Mouse (Mus musculus) ES-E14 (cell line): ENCODE results near the gene Snai3.

Source experiments
- CHD2 ChIP-seq: IDR thresholded peaks from 2 replicates; pipeline ENCODE4 v1.6.1; 2014; ENCODE audit warnings: mild to moderate bottlenecking, low read depth, low read length, inconsistent platforms
- HCFC1 ChIP-seq: IDR thresholded peaks from 2 replicates; pipeline ENCODE4 v1.6.1; 2012; ENCODE audit warnings: low read length, inconsistent platforms, borderline replicate concordance; ENCODE audit not compliant: insufficient read depth

DNA sequence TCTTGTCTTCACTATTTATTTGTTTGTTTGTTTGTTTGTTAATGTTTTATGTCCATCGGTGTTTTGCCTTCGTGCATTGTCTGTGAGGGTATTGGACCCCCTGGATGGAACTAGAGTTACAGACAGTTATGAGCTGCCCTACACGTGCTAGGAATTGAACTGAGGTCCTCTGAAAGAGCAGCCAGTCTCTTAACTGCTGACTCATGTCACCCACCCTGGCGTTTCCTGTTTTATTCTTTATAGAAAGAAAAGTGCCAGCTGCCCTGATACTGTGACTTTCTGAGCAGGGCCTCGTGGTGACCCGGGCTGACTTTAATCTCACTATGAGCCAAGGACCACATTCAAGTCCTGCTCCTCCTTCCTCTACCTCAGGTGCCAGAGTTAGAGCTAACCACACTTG lies 45.0 kb downstream of the Snai3 start:
- no peak for TF ChIP-seq CHD2
- TF ChIP-seq HCFC1: no peak
